Mouse (Mus musculus): Measurements from ENCODE around the gene Ppp1r1c. TPM values are rescaled to one million over a fixed set of nuclear protein-coding genes. Genes with fewer than 3 reads are reported as not detected.
A peak's percentile ranks its signal among the peaks of the same experiment; 100 is the strongest.

Ppp1r1c gene
- polyA plus RNA-seq, 1 experiment from 2014 or later = 8.9 TPM

DNA sequence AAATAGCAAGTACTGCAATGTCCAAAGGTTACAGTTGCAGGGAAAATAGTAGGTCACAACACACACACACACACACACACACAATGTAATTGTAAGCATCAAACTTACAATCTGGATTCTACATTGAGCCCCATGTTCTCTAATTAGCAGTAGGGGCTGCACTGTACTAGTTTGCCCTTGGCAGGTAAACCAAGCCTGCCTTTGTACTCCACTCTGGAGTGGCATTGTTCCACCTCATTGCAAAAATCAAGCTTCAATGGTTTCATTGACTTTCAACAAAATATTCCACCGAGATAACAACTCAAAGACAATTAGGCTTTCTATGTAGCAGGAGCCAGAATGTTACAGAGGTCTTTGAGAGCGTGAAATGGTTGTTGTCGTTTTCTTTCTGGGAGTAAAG is 62.7 kb downstream of the Ppp1r1c start:
- WGBS = 36% methylated on average over 3 of the region's 3 CpGs
- ATAC-seq (ENCODE audit: low FRiP score) (no peak), DNase-seq (ENCODE audit: low spot score) (no peak)

DNA sequence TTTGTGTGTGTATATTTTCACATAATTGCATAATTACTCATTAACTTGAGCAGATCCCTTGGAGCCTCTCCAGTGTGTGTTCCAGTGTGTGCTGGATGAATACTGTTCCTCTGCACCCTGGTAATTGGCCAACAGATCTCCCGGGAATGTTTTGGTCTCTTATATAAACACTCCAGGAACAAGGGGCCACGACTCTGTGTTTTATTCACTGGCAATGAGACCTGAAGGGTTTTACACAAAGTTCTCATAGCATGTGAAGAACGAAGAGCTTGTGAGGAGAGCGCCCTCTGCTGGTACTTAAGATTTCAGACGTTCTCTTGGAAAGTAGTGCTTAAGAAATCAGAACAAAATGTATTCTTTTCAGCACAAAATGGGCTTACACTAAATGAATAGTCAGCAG is 66.8 kb downstream of the Ppp1r1c start:
- no peaks in the 10 kb centered on the region for H3K4me1 ChIP-seq (replicated peaks; ENCODE audit: control insufficient read depth, insufficient read depth, low read length)
- H3K36me3 ChIP-seq (replicated peaks; ENCODE audit: control insufficient read depth, insufficient read depth) = no peaks in the 10 kb centered on the region
- H3K4me2 ChIP-seq (replicated peaks) = no peak overlapping the region
- H3K9me3 ChIP-seq (ENCODE audit: control insufficient read depth, low read length) = no peaks in the 10 kb centered on the region
- H3K27me3 ChIP-seq (ENCODE audit: control insufficient read depth, insufficient read depth, low read length) = no peaks in the 10 kb centered on the region
- 5% methylated on average over 5 of the region's 5 CpGs for WGBS
- ATAC-seq (ENCODE audit: low FRiP score) = no peak
- DNase-seq (ENCODE audit: low spot score) = peak; percentile 93
- H3K4me3 ChIP-seq (replicated peaks; ENCODE audit: low read length) = no peak overlapping the region
- no peak overlapping the region for H3K27ac ChIP-seq
- no peak overlapping the region for H3K9ac ChIP-seq

More for the DNA sequence above, 62.7 kb downstream of the Ppp1r1c start:
- Histone ChIP-seq H3K9me3 (ENCODE audit: control insufficient read depth, low read length) (no peaks in the 10 kb centered on the region), H3K9ac (no peak overlapping the region), H3K36me3 (replicated peaks; ENCODE audit: control insufficient read depth, insufficient read depth) (no peaks in the 10 kb centered on the region), H3K27ac (no peak overlapping the region), H3K27me3 (ENCODE audit: control insufficient read depth, insufficient read depth, low read length) (no peaks in the 10 kb centered on the region), H3K4me3 (replicated peaks; ENCODE audit: low read length) (no peak overlapping the region), H3K4me2 (replicated peaks) (no peak overlapping the region), H3K4me1 (replicated peaks; ENCODE audit: control insufficient read depth, insufficient read depth, low read length) (0 out of 2 replicates have a peak, but pooled peaks cover 4% of the 10 kb centered on the region)

DNA sequence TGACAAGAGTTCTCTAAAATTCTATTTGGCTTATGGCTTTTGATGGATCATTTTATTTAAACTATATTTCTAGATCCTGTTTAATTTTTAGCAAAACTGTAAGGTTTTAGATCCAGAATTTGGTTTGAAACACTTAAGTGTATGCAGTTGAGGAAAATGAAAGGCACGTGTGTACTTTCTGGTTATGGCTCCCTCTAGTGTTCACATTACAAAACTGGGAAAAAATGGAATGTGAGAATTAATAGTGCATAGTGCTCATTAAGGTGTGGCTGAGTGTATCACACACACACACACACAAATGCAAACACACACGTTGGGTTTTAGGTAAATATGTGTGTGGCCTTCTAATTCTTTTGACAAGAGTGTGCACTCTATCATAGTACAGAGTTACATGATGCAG is 70.2 kb downstream of the Ppp1r1c start:
- no peak overlapping the region for H3K4me2 ChIP-seq (replicated peaks)
- H3K9ac ChIP-seq = no peak overlapping the region
- H3K27me3 ChIP-seq (ENCODE audit: control insufficient read depth, insufficient read depth, low read length) = no peaks in the 10 kb centered on the region
- H3K36me3 ChIP-seq (replicated peaks; ENCODE audit: control insufficient read depth, insufficient read depth) = no peaks in the 10 kb centered on the region
- no peak overlapping the region for H3K4me3 ChIP-seq (replicated peaks; ENCODE audit: low read length)
- 77% methylated on average over 2 of the region's 2 CpGs for WGBS
- H3K9me3 ChIP-seq (ENCODE audit: control insufficient read depth, low read length) = no peaks in the 10 kb centered on the region
- no peak overlapping the region for H3K27ac ChIP-seq
- no peak for DNase-seq (ENCODE audit: low spot score)
- no peaks in the 10 kb centered on the region for H3K4me1 ChIP-seq (replicated peaks; ENCODE audit: control insufficient read depth, insufficient read depth, low read length)
- ATAC-seq (ENCODE audit: low FRiP score) = no peak

GRCm38 (mm10) chr2:79780772-79781171 is 73.2 kb downstream of the Ppp1r1c start:
- Histone ChIP-seq H3K9me3 (ENCODE audit: control insufficient read depth, low read length) (no peaks in the 10 kb centered on the region), H3K4me3 (replicated peaks; ENCODE audit: low read length) (no peak overlapping the region), H3K27me3 (ENCODE audit: control insufficient read depth, insufficient read depth, low read length) (no peaks in the 10 kb centered on the region), H3K4me2 (replicated peaks) (no peak overlapping the region), H3K4me1 (replicated peaks; ENCODE audit: control insufficient read depth, insufficient read depth, low read length) (no peaks in the 10 kb centered on the region), H3K36me3 (replicated peaks; ENCODE audit: control insufficient read depth, insufficient read depth) (no peaks in the 10 kb centered on the region), H3K9ac (no peak overlapping the region), H3K27ac (no peak overlapping the region)
- ATAC-seq (ENCODE audit: low FRiP score) (no peak), DNase-seq (ENCODE audit: low spot score) (no peak)
- 63% methylated on average over 7 of the region's 7 CpGs for WGBS

GRCm38 (mm10) chr2:79785541-79786134 is 78.1 kb downstream of the Ppp1r1c start:
- H3K4me1 ChIP-seq (replicated peaks; ENCODE audit: control insufficient read depth, insufficient read depth, low read length) = no peaks in the 10 kb centered on the region
- no peak overlapping the region for H3K27ac ChIP-seq
- DNase-seq (ENCODE audit: low spot score) = no peak
- ATAC-seq (ENCODE audit: low FRiP score) = no peak
- no peak overlapping the region for H3K4me3 ChIP-seq (replicated peaks; ENCODE audit: low read length)
- H3K9me3 ChIP-seq (ENCODE audit: control insufficient read depth, low read length) = no peaks in the 10 kb centered on the region
- no peak overlapping the region for H3K4me2 ChIP-seq (replicated peaks)
- no peaks in the 10 kb centered on the region for H3K36me3 ChIP-seq (replicated peaks; ENCODE audit: control insufficient read depth, insufficient read depth)
- WGBS = 72% methylated on average over 8 of the region's 8 CpGs
- no peaks in the 10 kb centered on the region for H3K27me3 ChIP-seq (ENCODE audit: control insufficient read depth, insufficient read depth, low read length)
- no peak overlapping the region for H3K9ac ChIP-seq

DNA sequence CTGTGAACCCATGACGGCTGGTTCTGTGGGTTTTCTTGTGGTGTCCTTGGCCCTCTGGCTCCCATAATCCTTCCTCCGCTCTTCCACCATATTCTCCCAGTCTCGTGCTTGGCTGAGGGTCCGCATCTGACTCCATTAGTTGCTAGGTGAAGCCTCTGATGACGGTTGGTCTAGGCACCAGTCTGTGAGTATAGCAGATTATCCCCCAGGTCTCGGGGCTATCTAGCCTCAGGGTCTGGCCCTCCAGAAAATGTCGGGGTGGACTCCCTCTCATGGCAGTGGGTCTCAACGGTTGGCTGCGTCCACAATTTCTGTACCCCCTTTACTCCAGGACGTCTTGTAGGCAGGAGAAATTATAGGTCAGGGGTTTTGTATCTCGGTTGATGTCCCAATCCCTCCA is 78.9 kb downstream of the Ppp1r1c start:
- no peaks in the 10 kb centered on the region for H3K36me3 ChIP-seq (replicated peaks; ENCODE audit: control insufficient read depth, insufficient read depth)
- H3K4me1 ChIP-seq (replicated peaks; ENCODE audit: control insufficient read depth, insufficient read depth, low read length) = no peaks in the 10 kb centered on the region
- no peaks in the 10 kb centered on the region for H3K9me3 ChIP-seq (ENCODE audit: control insufficient read depth, low read length)
- no peak for ATAC-seq (ENCODE audit: low FRiP score)
- H3K4me2 ChIP-seq (replicated peaks) = no peak overlapping the region
- no peak for DNase-seq (ENCODE audit: low spot score)
- H3K27ac ChIP-seq = no peak overlapping the region
- H3K9ac ChIP-seq = no peak overlapping the region
- no peak overlapping the region for H3K4me3 ChIP-seq (replicated peaks; ENCODE audit: low read length)
- 94% methylated on average over 11 of the region's 11 CpGs for WGBS
- no peaks in the 10 kb centered on the region for H3K27me3 ChIP-seq (ENCODE audit: control insufficient read depth, insufficient read depth, low read length)

DNA sequence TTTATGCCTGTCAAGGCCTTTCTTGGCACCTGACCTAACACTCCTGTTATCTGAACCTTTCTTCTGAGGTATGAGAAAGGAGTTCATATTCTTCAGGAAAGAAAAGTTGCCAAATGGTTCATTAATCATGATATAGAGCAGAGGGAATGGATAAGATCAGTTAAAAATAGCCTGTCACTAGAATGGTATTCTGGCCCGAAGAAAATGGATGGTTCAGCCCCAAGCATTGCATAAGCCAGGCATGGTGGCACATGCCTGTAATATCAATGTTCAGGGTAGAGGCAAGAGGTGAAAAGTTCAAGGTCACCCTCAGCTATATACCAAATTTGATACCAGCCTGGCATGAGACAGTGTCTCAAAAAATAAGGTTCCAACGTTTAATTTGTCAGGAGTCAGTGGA is 85.6 kb downstream of the Ppp1r1c start:
- Histone ChIP-seq H3K4me3 (replicated peaks; ENCODE audit: low read length) (no peak overlapping the region), H3K4me2 (replicated peaks) (no peak overlapping the region), H3K27me3 (ENCODE audit: control insufficient read depth, insufficient read depth, low read length) (no peaks in the 10 kb centered on the region), H3K9me3 (ENCODE audit: control insufficient read depth, low read length) (no peaks in the 10 kb centered on the region), H3K36me3 (replicated peaks; ENCODE audit: control insufficient read depth, insufficient read depth) (no peaks in the 10 kb centered on the region), H3K9ac (no peak overlapping the region), H3K4me1 (replicated peaks; ENCODE audit: control insufficient read depth, insufficient read depth, low read length) (no peaks in the 10 kb centered on the region), H3K27ac (no peak overlapping the region)
- ATAC-seq (ENCODE audit: low FRiP score) (no peak), DNase-seq (ENCODE audit: low spot score) (no peak)
- 82% methylated on average over 2 of the region's 2 CpGs for WGBS

DNA sequence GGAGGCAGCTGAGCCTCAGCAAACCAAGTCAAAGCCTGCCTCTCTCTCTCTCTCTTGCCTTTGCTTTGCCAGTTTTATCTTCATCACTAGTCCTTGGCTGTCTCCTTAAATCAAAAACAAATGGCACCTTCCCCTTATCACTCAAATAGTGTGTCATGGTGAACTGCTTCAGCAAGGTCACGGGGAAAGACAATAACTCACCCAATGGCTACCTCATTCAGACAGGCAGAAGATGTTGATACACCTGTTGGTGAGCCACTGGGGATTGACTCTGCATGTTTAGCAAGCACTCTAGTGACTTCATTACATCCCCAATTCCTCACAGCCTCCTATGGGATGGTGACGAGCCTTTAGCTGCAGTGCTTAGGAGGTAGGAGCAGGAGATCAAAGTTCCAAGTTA is 89.9 kb downstream of the Ppp1r1c start:
- no peaks in the 10 kb centered on the region for H3K36me3 ChIP-seq (replicated peaks; ENCODE audit: control insufficient read depth, insufficient read depth)
- H3K9me3 ChIP-seq (ENCODE audit: control insufficient read depth, low read length) = no peaks in the 10 kb centered on the region
- no peak for DNase-seq (ENCODE audit: low spot score)
- no peak overlapping the region for H3K4me3 ChIP-seq (replicated peaks; ENCODE audit: low read length)
- H3K4me2 ChIP-seq (replicated peaks) = no peak overlapping the region
- H3K27ac ChIP-seq = no peak overlapping the region
- 65% methylated on average over 2 of the region's 2 CpGs for WGBS
- H3K27me3 ChIP-seq (ENCODE audit: control insufficient read depth, insufficient read depth, low read length) = no peaks in the 10 kb centered on the region
- no peaks in the 10 kb centered on the region for H3K4me1 ChIP-seq (replicated peaks; ENCODE audit: control insufficient read depth, insufficient read depth, low read length)
- H3K9ac ChIP-seq = no peak overlapping the region
- ATAC-seq (ENCODE audit: low FRiP score) = no peak

- Histone ChIP-seq H3K36me3 (replicated peaks; ENCODE audit: control insufficient read depth, insufficient read depth) (no peaks in the 10 kb centered on the region), H3K4me2 (replicated peaks) (no peak overlapping the region), H3K27me3 (ENCODE audit: control insufficient read depth, insufficient read depth, low read length) (no peaks in the 10 kb centered on the region), H3K27ac (no peak overlapping the region), H3K4me3 (replicated peaks; ENCODE audit: low read length) (no peak overlapping the region), H3K4me1 (replicated peaks; ENCODE audit: control insufficient read depth, insufficient read depth, low read length) (no peaks in the 10 kb centered on the region), H3K9me3 (ENCODE audit: control insufficient read depth, low read length) (no peaks in the 10 kb centered on the region), H3K9ac (no peak overlapping the region)
- 15% methylated on average over 7 of the region's 7 CpGs for WGBS
- ATAC-seq (ENCODE audit: low FRiP score) = no peak
- DNase-seq (ENCODE audit: low spot score) = no peak
Measured at GRCm38 (mm10) chr2:79798627-79799026, 91.0 kb downstream of the Ppp1r1c start.

Measured in hindbrain, embryonic 14.5 days (tissue).